Mouse (Mus musculus): Measurements from ENCODE around the gene Opcml. TPM values are rescaled to one million over a fixed set of nuclear protein-coding genes. Genes with fewer than 3 reads are reported as not detected.

The Opcml gene
- polyA plus RNA-seq, 2 experiments: 3.7 to 5.5 TPM

GRCm38 (mm10) chr9:28800100-28800499, 1009.5 kb downstream of the Opcml start:
- H3K9ac ChIP-seq (ENCODE audit: low read depth, low read length, severe bottlenecking): no peak overlapping the region
- TF ChIP-seq POLR2A (IDR thresholded peaks at IDR 0.05; ENCODE audit: borderline replicate concordance, extremely low read depth, insufficient read depth, insufficient read length): no peak
- H3K4me3 ChIP-seq (replicated peaks; ENCODE audit: low read length): no peak overlapping the region
- no peak overlapping the region for H3K4me2 ChIP-seq (replicated peaks; ENCODE audit: low read depth, low read length, severe bottlenecking)
- no peak overlapping the region for H3K27ac ChIP-seq (replicated peaks; ENCODE audit: low read depth, low read length)
- 8% methylated on average over 2 of the region's 2 CpGs for WGBS
- H3K9me3 ChIP-seq (ENCODE audit: control insufficient read depth, low read length): no peaks in the 10 kb centered on the region
- DNase-seq (ENCODE audit: low spot score) (no peak), ATAC-seq (ENCODE audit: low FRiP score, low read depth) (no peak)
- H3K4me1 ChIP-seq (ENCODE audit: control insufficient read depth, insufficient read depth, low read length): no peaks in the 10 kb centered on the region
- no peaks in the 10 kb centered on the region for H3K36me3 ChIP-seq (ENCODE audit: control insufficient read depth, insufficient read depth, low read length)
- H3K27me3 ChIP-seq (ENCODE audit: control insufficient read depth, insufficient read depth, low read length): no peaks in the 10 kb centered on the region

- no peak for TF ChIP-seq POLR2A (IDR thresholded peaks at IDR 0.05; ENCODE audit: borderline replicate concordance, extremely low read depth, insufficient read depth, insufficient read length)
- no peak for ATAC-seq (ENCODE audit: low FRiP score, low read depth)
Measured at GRCm38 (mm10) chr9:28806666-28807065, 1016.1 kb downstream of the Opcml start.

GRCm38 (mm10) chr9:28822060-28822459, 1031.5 kb downstream of the Opcml start:
- WGBS: 88% methylated on average over 3 of the region's 3 CpGs

More at GRCm38 (mm10) chr9:28806666-28807065, 1016.1 kb downstream of the Opcml start:
- no peak overlapping the region for H3K27ac ChIP-seq (replicated peaks; ENCODE audit: low read depth, low read length)
- no peaks in the 10 kb centered on the region for H3K4me1 ChIP-seq (ENCODE audit: control insufficient read depth, insufficient read depth, low read length)
- H3K9me3 ChIP-seq (ENCODE audit: control insufficient read depth, low read length): no peaks in the 10 kb centered on the region
- H3K36me3 ChIP-seq (ENCODE audit: control insufficient read depth, insufficient read depth, low read length): no peaks in the 10 kb centered on the region
- H3K9ac ChIP-seq (ENCODE audit: low read depth, low read length, severe bottlenecking): no peak overlapping the region
- H3K4me3 ChIP-seq (replicated peaks; ENCODE audit: low read length): no peak overlapping the region
- H3K27me3 ChIP-seq (ENCODE audit: control insufficient read depth, insufficient read depth, low read length): no peaks in the 10 kb centered on the region
- H3K4me2 ChIP-seq (replicated peaks; ENCODE audit: low read depth, low read length, severe bottlenecking): no peak overlapping the region
- DNase-seq (ENCODE audit: low spot score): no peak

GRCm38 (mm10) chr9:28822466-28822865, 1031.9 kb downstream of the Opcml start:
- Histone ChIP-seq H3K9me3 (ENCODE audit: control insufficient read depth, low read length) (no peaks in the 10 kb centered on the region), H3K27ac (replicated peaks; ENCODE audit: low read depth, low read length) (no peak overlapping the region), H3K4me2 (replicated peaks; ENCODE audit: low read depth, low read length, severe bottlenecking) (no peak overlapping the region), H3K9ac (ENCODE audit: low read depth, low read length, severe bottlenecking) (no peak overlapping the region), H3K36me3 (ENCODE audit: control insufficient read depth, insufficient read depth, low read length) (no peaks in the 10 kb centered on the region), H3K27me3 (ENCODE audit: control insufficient read depth, insufficient read depth, low read length) (no peaks in the 10 kb centered on the region), H3K4me3 (replicated peaks; ENCODE audit: low read length) (no peak overlapping the region), H3K4me1 (ENCODE audit: control insufficient read depth, insufficient read depth, low read length) (no peaks in the 10 kb centered on the region)
- no peak for TF ChIP-seq POLR2A (IDR thresholded peaks at IDR 0.05; ENCODE audit: borderline replicate concordance, extremely low read depth, insufficient read depth, insufficient read length)
- DNase-seq (ENCODE audit: low spot score) (no peak), ATAC-seq (ENCODE audit: low FRiP score, low read depth) (no peak)
- WGBS: 71% methylated on average over 5 of the region's 5 CpGs

More at GRCm38 (mm10) chr9:28822060-28822459, 1031.5 kb downstream of the Opcml start:
- H3K4me2 ChIP-seq (replicated peaks; ENCODE audit: low read depth, low read length, severe bottlenecking): no peak overlapping the region
- no peak overlapping the region for H3K27ac ChIP-seq (replicated peaks; ENCODE audit: low read depth, low read length)
- no peaks in the 10 kb centered on the region for H3K27me3 ChIP-seq (ENCODE audit: control insufficient read depth, insufficient read depth, low read length)
- no peak overlapping the region for H3K9ac ChIP-seq (ENCODE audit: low read depth, low read length, severe bottlenecking)
- no peaks in the 10 kb centered on the region for H3K9me3 ChIP-seq (ENCODE audit: control insufficient read depth, low read length)
- DNase-seq (ENCODE audit: low spot score): no peak
- no peak for TF ChIP-seq POLR2A (IDR thresholded peaks at IDR 0.05; ENCODE audit: borderline replicate concordance, extremely low read depth, insufficient read depth, insufficient read length)
- H3K36me3 ChIP-seq (ENCODE audit: control insufficient read depth, insufficient read depth, low read length): no peaks in the 10 kb centered on the region
- no peak overlapping the region for H3K4me3 ChIP-seq (replicated peaks; ENCODE audit: low read length)
- no peak for ATAC-seq (ENCODE audit: low FRiP score, low read depth)
- H3K4me1 ChIP-seq (ENCODE audit: control insufficient read depth, insufficient read depth, low read length): no peaks in the 10 kb centered on the region

GRCm38 (mm10) chr9:28825821-28826220, 1035.2 kb downstream of the Opcml start:
- WGBS: 87% methylated on average over 2 of the region's 2 CpGs
- Histone ChIP-seq H3K9me3 (ENCODE audit: control insufficient read depth, low read length) (no peaks in the 10 kb centered on the region), H3K4me1 (ENCODE audit: control insufficient read depth, insufficient read depth, low read length) (no peaks in the 10 kb centered on the region), H3K4me2 (replicated peaks; ENCODE audit: low read depth, low read length, severe bottlenecking) (no peak overlapping the region), H3K27me3 (ENCODE audit: control insufficient read depth, insufficient read depth, low read length) (no peaks in the 10 kb centered on the region), H3K4me3 (replicated peaks; ENCODE audit: low read length) (no peak overlapping the region), H3K36me3 (ENCODE audit: control insufficient read depth, insufficient read depth, low read length) (no peaks in the 10 kb centered on the region), H3K27ac (replicated peaks; ENCODE audit: low read depth, low read length) (no peak overlapping the region), H3K9ac (ENCODE audit: low read depth, low read length, severe bottlenecking) (no peak overlapping the region)
- DNase-seq (ENCODE audit: low spot score) (no peak), ATAC-seq (ENCODE audit: low FRiP score, low read depth) (no peak)
- no peak for TF ChIP-seq POLR2A (IDR thresholded peaks at IDR 0.05; ENCODE audit: borderline replicate concordance, extremely low read depth, insufficient read depth, insufficient read length)

Measured in limb, embryonic 14.5 days (tissue).